Mouse (Mus musculus) macrophage (primary cell): Measurements from ENCODE around the gene Itsn1. TPM values are rescaled to one million over a fixed set of nuclear protein-coding genes. Genes with fewer than 3 reads are reported as not detected.

Experiments used
- H3K27ac ChIP-seq: fragments of 350-480 bp; formaldehyde crosslinking; 2 replicates; pipeline ENCODE4 v1.9.0; 2021
- H3K36me3 ChIP-seq: fragments of 350-480 bp; formaldehyde crosslinking; 2 replicates; pipeline ENCODE4 v1.9.0; 2021; ENCODE audit errors: inconsistent target
- H3K4me3 ChIP-seq: fragments of 350-480 bp; formaldehyde crosslinking; 2 replicates; pipeline ENCODE4 v1.9.0; 2021; ENCODE audit errors: inconsistent target
- H3K79me2 ChIP-seq: fragments of 350-480 bp; formaldehyde crosslinking; 2 replicates; pipeline ENCODE4 v1.9.0; 2021; ENCODE audit errors: inconsistent target
- WGBS: methylation state at CpG from one replicate; pipeline ENCODE4 v1.1.7; 2026; ENCODE audit warnings: inconsistent platforms; ENCODE audit not compliant: missing documents; 5-methylcytosine and 5-hydroxymethylcytosine counted together
- polyA plus RNA-seq: library from polyadenylated mRNA; stranded (reverse); fragments of 250-400 nt; gene quantifications from 3 replicates; pipeline ENCODE4 v1.2.4, GENCODE M21; 2018; ENCODE audit warnings: inconsistent platforms

The Itsn1 gene
- polyA plus RNA-seq, 1 experiment from 2014 or later, result 216 TPM

GRCm38 (mm10) chr16:91907158-91907557 lies 178.1 kb downstream of the Itsn1 start:
- no peaks in the 10 kb centered on the region for H3K79me2 ChIP-seq
- H3K4me3 ChIP-seq, result no peak overlapping the region
- no peak overlapping the region for H3K27ac ChIP-seq
- 92% methylated on average over 11 of the region's 11 CpGs for WGBS
- H3K36me3 ChIP-seq, result no peaks in the 10 kb centered on the region

DNA sequence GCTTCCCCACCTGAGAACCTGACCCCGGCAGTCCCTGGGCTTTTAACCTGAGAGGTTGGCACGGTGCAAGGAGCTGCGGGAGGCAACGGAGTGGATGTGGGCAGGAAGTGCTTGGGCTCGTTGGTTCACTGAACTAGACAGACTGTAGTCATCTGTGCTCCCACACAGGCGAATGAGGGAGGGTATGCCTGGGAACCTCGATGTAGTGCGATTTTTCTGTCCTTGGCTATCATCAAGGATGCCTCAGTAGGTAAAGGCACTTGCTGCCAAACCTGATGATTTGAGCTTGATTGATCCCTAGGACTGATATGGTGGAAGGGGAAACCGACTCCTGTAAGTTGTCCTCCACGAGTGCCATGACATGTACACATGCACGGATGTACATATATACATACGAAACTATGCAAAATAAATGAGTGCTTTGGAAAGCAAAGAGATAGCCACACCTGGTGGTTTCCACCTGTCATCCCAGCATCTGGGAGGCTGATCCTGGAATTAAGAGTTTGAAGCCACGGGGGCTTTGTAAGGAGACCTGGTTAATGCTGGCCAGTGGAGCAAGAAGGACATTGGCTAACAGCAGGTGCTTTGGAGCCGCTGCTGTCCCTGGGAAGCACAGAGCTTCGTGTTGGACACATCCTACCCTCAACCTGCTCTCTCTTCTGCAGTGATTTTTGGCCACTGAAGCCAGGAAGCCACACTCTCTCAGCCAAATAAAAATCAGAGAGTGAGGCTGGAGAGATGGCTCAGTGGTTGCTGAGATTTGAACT lies 180.7 kb downstream of the Itsn1 start:
- H3K36me3 ChIP-seq, result no peaks in the 10 kb centered on the region

GRCm38 (mm10) chr16:91917631-91918096 lies 188.6 kb downstream of the Itsn1 start:
- 11% methylated on average over 17 of the region's 17 CpGs for WGBS
- no peaks in the 10 kb centered on the region for H3K79me2 ChIP-seq

More for the DNA sequence above, 180.7 kb downstream of the Itsn1 start:
- H3K4me3 ChIP-seq, result no peak overlapping the region
- WGBS, result 79% methylated on average over 15 of the region's 15 CpGs
- no peak overlapping the region for H3K27ac ChIP-seq
- no peaks in the 10 kb centered on the region for H3K79me2 ChIP-seq

GRCm38 (mm10) chr16:91918461-91918860 lies 189.4 kb downstream of the Itsn1 start:
- H3K4me3 ChIP-seq, result no peak overlapping the region
- H3K27ac ChIP-seq, result no peak overlapping the region
- 84% methylated on average over 4 of the region's 4 CpGs for WGBS

More at GRCm38 (mm10) chr16:91917631-91918096, 188.6 kb downstream of the Itsn1 start:
- no peaks in the 10 kb centered on the region for H3K36me3 ChIP-seq
- H3K27ac ChIP-seq, result no peak overlapping the region
- H3K4me3 ChIP-seq, result no peak overlapping the region; the same call in 1 of the 2 replicates

DNA sequence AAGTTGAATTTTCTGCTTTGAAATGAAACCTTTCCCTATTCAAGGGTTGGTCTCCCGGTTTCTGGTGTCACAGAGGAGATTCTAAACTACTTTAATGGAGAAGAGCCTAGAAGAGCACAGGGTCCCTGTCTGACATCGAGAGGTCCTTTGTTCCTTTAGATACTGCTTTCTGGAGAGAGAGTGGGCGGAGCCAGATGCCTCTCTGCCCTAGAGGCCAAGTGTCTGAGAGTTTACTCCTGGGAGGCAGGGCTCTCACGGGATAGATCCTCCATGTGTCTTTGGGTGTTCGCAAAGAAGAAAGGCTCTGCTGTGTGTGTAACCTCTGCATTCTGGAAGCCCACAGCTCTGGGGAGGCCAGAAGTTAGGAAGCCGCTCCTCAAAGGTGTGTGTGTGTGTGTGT lies 190.0 kb downstream of the Itsn1 start:
- no peaks in the 10 kb centered on the region for H3K79me2 ChIP-seq
- H3K27ac ChIP-seq, result no peak overlapping the region
- no peak overlapping the region for H3K4me3 ChIP-seq
- peaks cover 5% of the 10 kb centered on the region; the same call in 1 of the 2 replicates for H3K36me3 ChIP-seq
- 82% methylated on average over 6 of the region's 6 CpGs for WGBS

More at GRCm38 (mm10) chr16:91918461-91918860, 189.4 kb downstream of the Itsn1 start:
- Histone ChIP-seq H3K79me2 (no peaks in the 10 kb centered on the region), H3K36me3 (no peaks in the 10 kb centered on the region)

DNA sequence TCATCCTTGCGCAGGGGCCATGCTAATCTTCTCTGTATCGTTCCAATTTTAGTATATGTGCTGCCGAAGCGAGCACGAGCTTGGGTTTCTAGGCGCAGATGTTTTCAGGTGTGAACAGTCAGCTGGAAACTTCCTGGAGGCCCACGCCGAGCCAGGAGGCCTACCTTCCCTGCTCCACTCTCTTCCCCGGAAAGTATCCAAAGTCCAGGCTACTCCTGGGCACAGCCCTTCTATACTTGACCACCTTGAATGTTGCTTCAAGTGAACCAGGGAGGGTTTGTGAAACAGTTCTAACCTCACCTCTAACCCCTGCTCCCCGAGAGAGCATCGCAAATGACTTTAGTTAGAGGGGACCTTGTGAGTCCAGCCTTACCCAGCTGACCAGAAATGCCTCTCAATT lies 192.3 kb downstream of the Itsn1 start:
- H3K36me3 ChIP-seq, result peaks cover 28% of the 10 kb centered on the region
- no peaks in the 10 kb centered on the region for H3K79me2 ChIP-seq
- 97% methylated on average over 11 of the region's 11 CpGs for WGBS
- no peak overlapping the region for H3K27ac ChIP-seq
- H3K4me3 ChIP-seq, result no peak overlapping the region

- H3K79me2 ChIP-seq, result no peaks in the 10 kb centered on the region; the same call in 1 of the 2 replicates
- 95% methylated on average over 8 of the region's 8 CpGs for WGBS
- H3K36me3 ChIP-seq, result peaks cover 44% of the 10 kb centered on the region
- H3K4me3 ChIP-seq, result no peak overlapping the region
- H3K27ac ChIP-seq, result no peak overlapping the region
These were observed 193.9 kb downstream of the Itsn1 start for GRCm38 (mm10) chr16:91922939-91923338.

DNA sequence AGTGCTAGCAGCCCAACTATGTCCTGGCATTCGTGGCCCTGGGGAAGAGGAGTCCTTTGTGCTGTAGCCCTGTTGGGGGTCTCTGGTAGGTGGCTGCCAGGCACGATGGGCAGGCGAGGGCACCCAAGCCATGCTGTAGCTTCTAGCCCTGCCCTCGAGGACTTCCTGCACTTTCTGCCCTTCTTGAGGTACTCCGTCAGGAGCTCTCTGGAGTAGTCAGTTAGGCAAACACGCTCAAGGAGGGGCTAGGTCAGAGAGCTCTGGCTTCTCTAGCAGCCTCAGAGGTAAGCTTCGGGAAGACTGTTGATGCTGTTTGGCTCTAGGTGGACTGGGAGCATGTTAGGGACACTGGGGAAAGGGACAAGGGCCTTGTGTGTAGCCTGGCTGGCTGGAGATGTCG lies 195.3 kb downstream of the Itsn1 start:
- H3K79me2 ChIP-seq, result peaks cover 6% of the 10 kb centered on the region
- H3K27ac ChIP-seq, result no peak overlapping the region
- 95% methylated on average over 8 of the region's 8 CpGs for WGBS
- H3K36me3 ChIP-seq, result peaks cover 58% of the 10 kb centered on the region
- no peak overlapping the region for H3K4me3 ChIP-seq

DNA sequence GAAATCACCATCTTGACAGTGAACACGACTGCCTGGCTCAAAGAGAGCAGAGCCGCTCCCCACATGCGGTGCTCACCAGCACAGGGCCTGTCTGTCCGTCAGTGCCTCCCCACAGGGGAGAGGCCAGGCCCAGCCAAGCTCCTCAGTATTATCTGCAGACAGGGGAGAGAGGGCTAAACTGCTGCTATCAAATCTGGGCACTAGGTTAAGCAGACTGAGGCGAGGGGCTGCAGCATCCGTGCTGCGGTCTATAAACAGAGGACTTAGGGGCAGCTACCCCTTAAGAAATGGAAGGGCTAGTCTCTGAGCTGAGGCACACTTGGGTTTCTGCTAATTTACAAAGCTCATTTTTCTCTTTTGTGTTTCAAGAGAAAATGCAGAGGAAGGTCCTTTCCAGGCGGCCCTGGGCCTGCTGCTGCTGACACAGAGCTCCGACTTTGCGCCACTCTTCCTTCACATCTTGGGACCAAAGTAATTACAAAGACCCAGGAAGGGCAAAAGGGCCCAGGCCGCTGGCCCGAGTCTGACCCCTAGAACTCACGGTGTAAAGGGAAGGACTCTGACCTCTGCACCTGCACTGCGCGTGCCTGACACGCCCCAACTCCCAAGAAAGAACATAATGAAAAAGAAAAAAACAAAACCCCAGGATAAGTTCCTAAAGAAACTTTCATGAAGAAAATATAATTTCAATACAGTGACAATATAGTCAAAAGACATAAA lies 199.0 kb downstream of the Itsn1 start:
- no peak overlapping the region for H3K4me3 ChIP-seq
- no peak overlapping the region for H3K27ac ChIP-seq
- WGBS, result 94% methylated on average over 16 of the region's 16 CpGs
- peaks cover 24% of the 10 kb centered on the region for H3K79me2 ChIP-seq
- peaks cover 59% of the 10 kb centered on the region for H3K36me3 ChIP-seq

DNA sequence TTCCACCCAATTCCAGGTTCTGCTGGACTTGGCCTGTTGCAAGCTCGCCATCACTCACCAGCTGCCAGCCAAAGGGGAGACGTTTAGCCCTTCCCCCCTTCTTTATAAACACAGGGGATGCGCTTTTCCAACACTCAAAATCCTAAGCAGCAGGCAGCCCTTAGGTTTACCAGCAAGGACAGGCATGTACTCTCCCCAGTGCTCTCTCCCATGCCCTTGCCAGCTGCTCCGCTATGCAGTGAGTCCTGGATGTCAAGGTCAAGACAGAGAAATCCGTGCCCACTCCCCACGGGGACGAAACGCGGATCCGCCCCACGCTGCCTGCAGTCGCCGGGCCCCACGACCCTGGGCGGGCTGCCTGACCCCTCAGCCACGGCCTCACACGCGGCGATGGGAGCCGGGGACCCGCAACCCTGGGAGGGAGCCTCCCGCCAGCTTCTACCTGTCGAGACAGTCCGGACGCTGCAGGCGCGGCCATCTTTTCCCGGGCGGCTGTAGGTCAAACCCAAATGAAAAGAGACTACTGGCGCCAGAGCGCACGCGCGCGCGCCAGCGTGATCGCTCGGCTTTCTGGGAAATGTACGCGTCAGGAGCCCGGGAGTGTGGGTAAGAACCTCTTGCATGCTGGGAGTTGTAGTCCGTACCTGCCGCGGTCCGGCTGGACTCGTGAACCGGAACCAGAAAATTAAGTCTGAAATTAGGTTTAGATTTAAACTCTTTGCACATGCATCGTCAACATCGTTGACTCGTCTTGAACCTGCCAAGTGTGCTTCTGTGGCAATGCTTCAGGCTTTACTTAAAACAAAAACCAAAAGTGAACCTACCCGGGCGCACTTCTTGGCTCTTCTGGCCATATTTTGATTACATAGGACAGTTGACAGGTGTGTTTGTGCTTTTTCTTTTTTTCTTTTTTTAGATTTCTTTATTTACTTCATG lies 202.3 kb downstream of the Itsn1 start:
- Histone ChIP-seq H3K36me3 (peaks cover 31% of the 10 kb centered on the region), H3K4me3 (peak overlapping the region; percentile 95), H3K79me2 (peaks cover 24% of the 10 kb centered on the region), H3K27ac (peak overlapping the region; percentile 65)
- under 1% methylated on average over 53 of the region's 53 CpGs for whole genome bisulfite sequencing

DNA sequence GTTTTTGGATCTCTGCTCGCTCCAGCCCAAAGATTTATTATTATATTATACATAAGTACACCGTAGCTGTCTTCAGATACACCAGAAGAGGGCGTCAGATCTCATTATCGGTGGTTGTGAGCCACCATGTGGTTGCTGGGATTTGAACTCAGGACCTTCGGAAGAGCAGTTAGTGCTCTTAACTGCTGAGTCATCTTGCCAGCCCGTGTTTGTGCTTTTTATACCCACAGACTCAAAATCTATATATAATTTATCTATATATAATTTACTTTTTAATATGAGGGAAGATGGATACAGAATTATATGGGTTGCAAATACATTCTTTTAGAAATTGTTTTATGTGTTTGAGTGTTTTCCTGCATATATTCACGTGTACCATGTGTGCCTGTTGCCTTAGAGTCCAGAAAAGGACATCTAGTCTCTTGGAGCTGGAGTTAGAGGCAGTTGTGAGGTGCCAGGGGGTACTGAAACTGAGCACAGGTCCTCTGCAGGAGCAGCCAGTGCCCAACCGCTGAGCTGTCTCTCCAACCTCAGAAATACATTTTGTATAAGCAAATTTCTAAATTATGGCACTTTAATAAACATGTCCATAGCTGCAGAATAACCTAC lies 203.1 kb downstream of the Itsn1 start:
- WGBS, result 40% methylated on average over 7 of the region's 8 CpGs
- H3K27ac ChIP-seq, result peak overlapping the region; percentile 65
- H3K4me3 ChIP-seq, result peak overlapping the region; percentile 95
- H3K79me2 ChIP-seq, result peaks cover 24% of the 10 kb centered on the region
- H3K36me3 ChIP-seq, result peaks cover 22% of the 10 kb centered on the region

GRCm38 (mm10) chr16:91932843-91933518 lies 203.9 kb downstream of the Itsn1 start:
- H3K36me3 ChIP-seq, result peaks cover 14% of the 10 kb centered on the region
- H3K4me3 ChIP-seq, result no peak overlapping the region; the same call in 1 of the 2 replicates
- WGBS, result 36% methylated on average over 8 of the region's 10 CpGs
- H3K79me2 ChIP-seq, result peaks cover 24% of the 10 kb centered on the region
- peak overlapping the region; percentile 65 for H3K27ac ChIP-seq

- H3K79me2 ChIP-seq, result peaks cover 11% of the 10 kb centered on the region
- 79% methylated on average over 7 of the region's 8 CpGs for WGBS
- H3K4me3 ChIP-seq, result no peak overlapping the region
- no peak overlapping the region for H3K27ac ChIP-seq
- H3K36me3 ChIP-seq, result no peaks in the 10 kb centered on the region
These were observed 206.0 kb downstream of the Itsn1 start for GRCm38 (mm10) chr16:91935108-91935507.
